Mouse (Mus musculus) urinary bladder, adult 2 months (tissue): ENCODE data around the gene B3galt5. TPM values are rescaled to one million over a fixed set of nuclear protein-coding genes. Genes with fewer than 3 reads are reported as not detected.

Experiments
- DNase-seq: peaks from one replicate; pipeline ENCODE4 v3.0.0; 2022; ENCODE audit warnings: low spot score
- polyA plus RNA-seq: library from polyadenylated mRNA; depleted of rRNA; stranded (reverse); fragments of >200 nt; gene quantifications from 2 replicates; pipeline ENCODE4 v1.2.3, GENCODE M21; 2012; rRNA removed

Gene B3galt5
- polyA plus RNA-seq, result 0.17 and 0.21 TPM in 2 replicates

DNA sequence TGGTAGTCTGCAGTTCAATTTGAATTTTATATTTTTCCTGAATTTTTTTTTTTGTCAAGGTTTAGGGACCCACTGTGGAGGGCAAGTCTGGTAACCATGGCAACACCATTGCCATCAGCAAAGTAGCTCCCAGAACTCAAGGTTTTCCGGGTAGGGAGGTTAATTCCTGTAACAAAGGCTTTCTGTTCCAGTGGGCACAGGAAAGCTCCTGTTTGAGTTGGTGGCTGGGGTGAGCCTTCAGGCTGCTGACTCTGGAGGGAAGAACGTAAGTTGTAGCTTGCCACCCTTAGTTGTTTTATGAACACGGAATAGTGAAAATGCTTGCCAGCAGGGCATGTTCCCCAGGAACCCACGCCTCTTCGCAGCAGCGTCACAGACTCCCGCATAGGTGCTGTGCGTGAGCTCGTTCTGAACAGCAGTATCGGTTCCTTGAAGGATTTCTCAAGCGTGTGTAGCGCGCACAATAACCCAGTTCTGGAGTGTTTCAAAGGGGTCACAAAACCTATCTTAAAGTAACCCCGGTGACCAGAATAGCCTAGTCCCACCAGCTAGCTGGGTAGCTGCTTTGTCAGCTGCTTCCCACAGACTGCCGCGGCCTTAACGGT lies at the start of gene B3galt5:
B3galt5 (plus strand) TSS at position 436 of the 605 bp plus-strand sequence.
- DNase-seq, result no peak

DNA sequence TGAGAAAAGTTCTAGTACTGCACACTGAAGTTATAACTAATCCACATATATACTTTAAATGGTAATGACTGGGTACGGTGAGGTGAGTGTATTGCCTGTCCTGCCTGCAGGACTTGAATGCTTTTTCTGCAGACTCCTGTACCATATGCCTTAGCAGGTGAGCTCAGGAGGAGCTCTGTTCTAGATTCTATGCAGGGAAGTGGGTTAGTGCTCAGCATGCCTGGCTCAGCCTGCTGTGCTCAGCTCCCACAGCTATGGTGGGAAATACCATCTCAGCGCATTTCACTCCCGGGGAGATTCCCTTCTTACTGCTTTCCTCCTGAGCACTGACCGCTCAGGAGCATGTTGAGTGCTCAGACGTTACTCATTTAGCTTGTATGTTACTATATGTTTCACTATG lies 48.0 kb upstream of the B3galt5 start:
- DNase-seq, result no peak

DNA sequence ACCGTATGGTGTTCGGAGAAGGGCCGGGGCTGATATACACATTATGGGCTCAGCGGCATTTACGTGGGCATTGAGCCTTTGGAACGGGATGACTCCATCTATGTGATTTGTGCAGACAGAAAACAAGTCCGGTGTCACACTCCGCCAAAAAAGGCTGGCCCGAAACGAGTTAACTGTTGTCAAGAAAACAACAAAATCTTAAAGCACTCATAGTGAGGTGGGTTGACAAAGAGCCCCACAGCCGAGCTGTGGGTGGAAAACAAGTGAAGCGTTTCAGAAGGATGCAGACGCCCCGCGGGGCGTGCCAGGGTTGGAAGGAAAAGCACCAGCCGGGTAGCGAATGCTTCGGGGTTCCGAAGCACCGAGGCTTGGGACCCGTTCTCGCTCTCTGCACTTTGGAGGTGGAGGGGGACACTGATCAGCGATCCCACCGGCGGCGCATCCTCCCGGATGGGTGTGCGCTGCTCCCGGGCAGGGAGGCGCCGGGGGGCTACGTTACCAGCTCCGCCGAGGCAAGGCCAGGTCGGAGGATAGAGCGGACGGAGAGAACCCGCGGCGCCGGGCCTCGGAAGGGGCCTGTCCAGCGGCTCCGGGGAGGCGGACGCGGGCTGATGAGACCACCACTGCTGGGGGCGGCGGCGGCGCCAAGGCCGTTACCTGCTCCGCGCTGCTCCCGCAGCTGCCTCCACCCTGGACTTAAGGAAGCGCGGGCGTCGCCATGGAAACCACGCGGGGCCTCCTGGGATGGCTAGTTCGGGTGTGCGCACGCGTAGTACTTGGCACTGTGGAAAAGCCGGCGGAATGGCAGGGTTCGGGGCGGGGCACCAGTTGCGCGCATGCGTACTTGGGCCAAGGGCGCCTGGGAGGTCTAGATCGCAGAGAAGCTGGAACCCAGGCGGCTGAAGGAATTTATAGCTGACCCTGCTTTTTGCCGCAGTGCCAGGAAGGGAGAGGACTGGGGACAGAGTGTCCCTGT lies 43.8 kb upstream of the B3galt5 start, which contains the start of gene Lca5l:
Lca5l (minus strand) TSS at position 741 of the 976 bp plus-strand sequence.
- peak; percentile 99 for DNase-seq

DNA sequence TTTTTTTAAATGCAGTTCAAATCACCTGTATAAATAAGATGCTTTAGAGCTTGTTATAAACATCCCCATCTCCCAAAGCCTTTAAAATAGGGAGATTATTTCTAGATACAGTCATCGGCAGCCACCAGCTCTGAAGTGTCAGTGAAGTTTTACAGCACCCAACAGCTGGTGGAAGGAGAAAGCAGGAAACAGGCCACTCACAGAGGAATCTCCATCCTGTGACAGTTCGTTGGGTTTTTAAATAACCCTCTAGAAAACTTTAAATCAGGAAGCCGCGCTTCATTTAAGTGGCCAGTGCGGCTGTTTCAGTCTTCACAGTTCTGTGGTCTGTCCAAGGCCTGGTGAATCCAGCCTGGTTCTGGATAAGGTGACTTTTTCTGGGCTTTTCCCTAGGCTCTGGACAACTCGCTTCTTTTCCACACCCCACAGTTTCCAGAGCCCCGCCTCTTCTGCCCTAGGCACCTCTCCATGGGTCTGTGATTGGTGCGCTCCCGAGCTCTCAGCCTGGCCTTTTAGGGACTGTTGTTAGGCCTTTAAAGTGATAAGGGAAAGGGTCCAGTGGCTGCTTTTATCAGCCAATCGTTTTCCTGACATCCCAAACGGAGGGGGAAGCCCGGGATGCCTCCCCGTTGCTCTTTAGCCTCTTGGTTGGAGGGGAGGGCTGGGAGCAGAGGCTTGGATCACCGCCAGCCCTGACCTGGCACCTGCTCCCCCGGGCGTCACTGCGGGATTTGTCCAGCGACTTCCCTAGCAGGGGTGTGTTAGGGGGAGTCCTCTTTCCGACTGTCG lies 35.5 kb upstream of the B3galt5 start, which contains the start of gene Sh3bgr:
Sh3bgr (plus strand) TSS at position 538 of the 789 bp plus-strand sequence.
- peak; percentile 48 for DNase-seq

DNA sequence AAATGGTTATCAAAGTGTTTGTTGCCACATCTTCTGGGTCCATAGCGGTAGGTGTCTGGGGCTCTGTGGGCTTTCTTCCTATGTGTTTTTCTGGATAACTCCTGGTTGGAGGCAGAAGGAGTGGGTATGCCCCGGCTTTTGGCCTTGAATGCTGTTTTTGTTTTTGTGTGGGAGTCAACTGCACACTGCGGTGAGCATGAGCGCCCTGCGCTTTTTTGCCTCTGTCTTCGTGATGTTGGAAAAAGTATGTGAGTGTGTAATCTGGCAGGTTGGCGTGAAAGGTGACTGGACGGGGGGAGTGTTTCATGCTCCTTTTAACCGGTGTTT lies 34.9 kb upstream of the B3galt5 start:
- no peak for DNase-seq

DNA sequence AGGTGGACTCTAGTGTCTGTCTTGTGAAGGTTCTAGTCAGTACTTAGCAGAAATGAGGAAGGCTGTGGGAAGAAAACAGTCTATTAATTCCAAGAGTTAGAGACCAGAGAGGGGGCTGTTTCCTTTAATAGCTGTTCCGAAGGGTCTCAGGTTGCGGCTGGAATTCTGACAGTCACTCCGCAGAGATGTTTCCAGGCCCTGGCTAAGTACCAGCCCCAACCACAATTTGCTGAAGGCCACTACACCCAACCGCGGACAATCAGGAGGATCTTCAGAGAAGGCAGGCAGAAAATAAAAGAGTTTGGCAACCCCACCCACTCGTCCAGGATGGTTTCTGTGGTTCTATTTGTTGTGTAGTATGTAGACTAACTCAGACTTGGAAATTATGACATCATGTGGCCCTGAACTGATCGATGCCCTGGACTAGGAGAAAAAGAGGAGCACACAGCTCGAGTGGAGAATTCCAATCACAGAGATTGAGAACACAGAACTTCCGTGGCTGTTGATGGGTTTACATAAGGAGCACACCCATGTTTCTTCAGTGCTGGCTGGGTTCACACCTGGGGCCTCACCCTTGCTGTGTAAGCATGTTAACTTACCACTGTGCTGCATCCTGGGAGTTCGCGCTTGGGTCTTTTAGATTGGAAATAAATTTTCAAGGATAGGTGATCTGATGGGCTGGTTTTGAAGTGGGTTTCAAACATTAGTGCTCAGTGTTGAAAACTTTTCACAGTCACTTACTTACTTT lies 33.9 kb upstream of the B3galt5 start:
- no peak for DNase-seq

DNA sequence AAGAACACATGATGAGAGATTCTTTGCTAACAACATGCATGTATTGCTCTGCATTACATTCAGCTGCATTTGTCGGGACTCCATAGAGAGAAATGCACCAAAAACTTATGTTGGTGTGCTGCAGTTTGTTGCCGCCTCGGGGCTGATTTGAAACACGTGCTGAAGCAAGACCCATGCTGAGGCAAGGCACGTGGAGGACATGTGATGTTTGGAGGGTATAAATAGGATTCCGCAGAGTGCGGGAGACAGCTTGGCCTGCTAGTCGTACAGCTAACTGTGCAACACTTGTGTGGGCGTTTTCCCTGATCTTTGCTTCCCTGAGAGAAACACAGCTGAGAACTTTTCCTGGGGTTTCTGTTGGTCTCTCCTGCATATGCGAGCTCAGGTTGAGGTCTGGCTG lies 25.8 kb upstream of the B3galt5 start:
- no peak for DNase-seq

DNA sequence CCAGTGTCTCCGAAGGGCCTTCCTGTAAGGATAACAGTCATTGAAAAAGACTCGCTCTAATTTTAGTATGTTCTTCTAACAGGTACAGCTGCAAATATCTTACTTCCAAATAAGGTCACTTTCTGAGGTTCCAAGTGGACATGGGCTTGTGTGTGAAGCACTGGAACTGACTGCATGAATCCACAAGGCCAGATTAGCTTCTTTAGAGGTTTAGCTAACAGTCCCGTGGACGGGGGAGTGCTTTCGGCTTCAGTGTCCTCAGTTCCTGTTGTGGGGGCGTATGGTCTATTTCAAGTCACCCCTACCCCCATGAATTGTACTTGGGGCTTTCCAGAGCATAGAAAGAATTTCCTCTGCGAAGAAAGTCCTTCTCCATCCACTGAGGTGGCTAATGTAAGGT lies 24.7 kb upstream of the B3galt5 start:
- no peak for DNase-seq

DNA sequence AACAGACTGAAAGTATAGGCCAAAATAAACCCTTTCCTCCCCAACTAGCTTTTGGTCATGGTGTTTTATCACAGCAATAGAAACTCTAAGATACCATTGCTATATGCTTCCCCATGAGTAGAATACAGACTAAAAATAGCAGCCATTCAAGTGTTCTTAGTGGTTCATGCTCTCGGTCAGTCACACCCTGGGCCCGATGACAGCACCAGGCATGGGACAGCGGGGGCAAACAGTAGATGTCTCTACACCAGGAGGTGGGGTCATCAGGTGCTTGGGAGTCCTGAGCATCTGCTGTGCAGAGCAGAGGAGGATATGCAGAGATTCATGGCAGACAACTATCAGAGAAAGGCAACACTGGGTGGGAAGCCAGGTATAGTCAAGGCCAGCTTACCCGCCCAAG lies 22.6 kb upstream of the B3galt5 start:
- no peak for DNase-seq

DNA sequence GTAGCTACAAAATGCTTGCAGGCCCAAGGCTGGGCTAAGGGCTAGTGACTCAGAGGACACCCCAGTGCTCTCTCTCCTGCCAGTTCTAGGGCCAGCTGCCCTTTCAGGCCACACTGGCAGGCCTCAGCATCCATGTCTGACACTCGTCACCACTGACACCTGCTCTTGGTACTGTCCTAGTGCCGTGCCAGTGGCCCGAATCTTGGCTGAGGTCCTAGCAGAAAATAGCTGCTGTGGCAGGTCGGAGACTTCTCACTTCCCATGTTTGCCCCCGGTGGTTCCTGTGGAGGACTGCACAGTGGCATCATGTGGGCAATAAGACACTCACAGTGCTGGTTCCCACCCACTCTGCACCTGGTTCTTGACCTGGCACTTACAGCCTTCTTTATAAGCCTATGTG lies 14.1 kb upstream of the B3galt5 start:
- DNase-seq, result no peak

DNA sequence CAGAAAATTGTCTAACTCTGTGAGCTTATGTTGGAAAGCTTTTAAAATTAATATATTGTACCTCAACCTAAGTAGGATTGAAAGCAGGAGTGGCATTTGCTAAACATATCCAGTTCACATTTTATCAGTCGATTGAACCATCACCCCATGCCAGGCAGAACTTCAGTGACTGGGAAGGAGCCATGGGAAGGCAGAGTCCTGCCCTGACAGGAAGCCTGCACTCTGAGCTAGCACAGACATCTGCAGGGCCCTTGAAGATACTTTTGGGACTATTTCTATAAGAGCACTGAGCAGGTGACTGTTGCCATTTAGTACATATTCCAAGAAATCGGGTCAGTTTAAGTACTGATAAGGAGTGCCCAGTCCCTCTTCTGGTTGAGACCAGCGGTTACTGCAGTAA lies 13.6 kb upstream of the B3galt5 start:
- no peak for DNase-seq

DNA sequence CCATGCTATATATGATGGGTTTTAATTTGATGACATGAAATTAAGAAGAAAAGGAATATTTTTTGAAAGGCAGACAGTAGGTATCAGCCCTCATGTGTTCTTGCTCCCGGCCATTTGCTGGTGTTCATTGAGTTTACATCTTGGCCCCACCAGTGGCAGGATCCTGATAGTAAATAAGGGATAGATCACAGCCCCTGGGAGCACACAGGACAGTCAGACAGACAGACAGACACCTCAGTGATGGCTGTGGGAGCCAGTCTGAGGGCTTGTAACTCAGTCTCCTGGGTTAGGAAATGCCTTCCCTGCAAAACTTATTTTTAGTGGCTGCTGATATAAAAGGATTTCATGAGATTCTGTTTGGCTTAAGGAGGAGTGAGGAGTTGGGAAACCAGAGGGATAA lies 13.1 kb upstream of the B3galt5 start:
- no peak for DNase-seq

DNA sequence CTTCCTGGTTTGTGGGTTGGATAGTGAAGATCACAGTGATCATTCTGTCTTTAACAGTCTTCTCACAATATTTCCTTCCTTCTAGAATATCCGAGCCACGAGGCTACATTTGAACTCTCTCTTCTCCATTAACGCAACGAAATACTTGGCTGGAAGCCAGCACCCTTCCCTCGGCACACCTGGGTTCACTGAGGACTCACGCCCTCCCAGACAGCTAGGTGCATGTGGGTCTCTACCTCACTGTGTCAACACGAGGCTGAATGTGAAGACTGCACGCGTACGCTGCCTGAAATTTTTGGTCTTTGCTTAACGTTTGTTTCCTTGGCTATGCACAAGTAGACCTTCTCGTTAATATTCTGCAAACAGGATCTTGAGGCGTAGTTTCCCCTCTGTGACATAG lies 7.2 kb upstream of the B3galt5 start:
- no peak for DNase-seq

DNA sequence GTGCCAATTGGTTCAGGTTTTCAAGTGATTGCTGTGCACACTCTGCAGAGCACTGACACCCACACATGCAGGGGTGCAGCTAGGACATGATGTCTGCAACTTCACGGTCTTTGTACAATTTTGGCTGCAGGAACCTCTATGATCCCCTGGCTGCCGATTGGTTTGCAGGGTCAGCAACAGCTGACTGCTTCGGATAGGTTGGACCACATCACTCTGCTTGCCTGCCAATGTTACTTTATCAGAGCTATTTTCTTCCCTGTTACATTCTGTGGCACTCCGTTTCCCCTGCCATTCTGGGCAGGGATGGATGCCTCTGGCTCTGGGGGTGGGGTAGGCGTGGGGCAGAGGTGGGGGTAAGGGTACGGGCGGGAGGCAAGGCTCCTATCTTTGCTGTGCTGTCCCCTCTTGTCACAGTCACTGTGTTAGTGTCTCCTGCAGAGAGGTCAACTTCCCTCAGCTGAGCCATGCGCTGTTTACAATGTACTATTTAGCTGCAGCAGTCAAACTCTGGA lies 6.5 kb upstream of the B3galt5 start:
- no peak for DNase-seq

DNA sequence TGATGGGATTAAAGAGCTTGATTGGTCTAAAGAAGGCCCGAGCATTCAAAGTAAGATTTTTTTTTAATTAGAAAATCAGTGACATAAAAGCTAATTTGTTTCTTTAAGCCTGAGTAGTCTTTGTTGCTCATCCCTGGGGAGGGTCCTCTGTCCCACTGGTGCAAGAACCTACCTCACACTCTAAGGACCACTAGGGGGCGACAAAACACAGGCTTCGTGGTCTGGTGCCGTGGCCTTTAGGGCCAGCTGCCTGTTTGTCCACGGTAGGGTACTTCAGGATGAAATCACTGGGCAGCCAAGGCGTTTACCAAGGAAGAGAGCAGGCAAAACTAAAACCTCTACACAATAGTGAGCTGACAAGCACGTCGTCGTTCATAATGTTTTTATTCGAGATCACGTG lies 5.2 kb upstream of the B3galt5 start:
- DNase-seq, result no peak

DNA sequence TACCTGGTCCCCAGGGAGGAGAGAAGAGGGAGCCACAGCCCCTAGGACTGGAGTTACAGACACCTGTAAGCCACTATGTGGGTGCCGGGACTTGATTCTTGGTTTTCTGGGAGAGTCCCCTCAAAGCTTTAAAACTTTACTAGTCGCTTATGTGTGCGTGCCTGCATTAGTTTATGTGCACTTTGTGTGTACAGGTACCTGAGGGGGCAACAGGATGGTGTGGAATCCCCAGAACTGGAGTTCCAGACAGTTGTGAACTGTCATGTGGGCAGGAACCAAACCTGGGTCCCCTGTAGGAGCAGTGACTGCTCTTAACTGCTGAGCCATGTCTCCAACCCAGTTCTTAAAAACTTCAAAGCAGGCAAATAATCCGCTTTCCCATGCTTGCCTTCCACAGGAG lies 4.3 kb upstream of the B3galt5 start:
- no peak for DNase-seq

DNA sequence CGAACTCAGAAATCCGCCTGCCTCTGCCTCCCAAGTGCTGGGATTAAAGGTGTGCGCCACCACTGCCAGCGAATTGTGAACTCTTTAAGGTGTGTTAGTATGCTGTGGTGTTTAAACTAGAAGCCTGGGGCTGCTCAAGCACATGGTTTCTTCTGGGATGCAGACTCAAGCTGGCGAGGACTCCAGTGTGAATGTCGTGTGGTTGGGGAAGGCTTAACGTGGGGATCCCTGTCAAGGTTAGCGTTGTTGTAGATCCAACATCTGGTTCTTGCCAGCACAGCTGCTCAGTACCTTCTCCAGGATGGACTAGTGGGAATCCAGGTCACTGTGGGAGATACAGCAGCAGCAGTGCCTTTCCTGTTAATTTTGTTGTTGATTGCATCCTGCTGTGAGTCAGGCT lies 3.6 kb upstream of the B3galt5 start:
- DNase-seq, result no peak

DNA sequence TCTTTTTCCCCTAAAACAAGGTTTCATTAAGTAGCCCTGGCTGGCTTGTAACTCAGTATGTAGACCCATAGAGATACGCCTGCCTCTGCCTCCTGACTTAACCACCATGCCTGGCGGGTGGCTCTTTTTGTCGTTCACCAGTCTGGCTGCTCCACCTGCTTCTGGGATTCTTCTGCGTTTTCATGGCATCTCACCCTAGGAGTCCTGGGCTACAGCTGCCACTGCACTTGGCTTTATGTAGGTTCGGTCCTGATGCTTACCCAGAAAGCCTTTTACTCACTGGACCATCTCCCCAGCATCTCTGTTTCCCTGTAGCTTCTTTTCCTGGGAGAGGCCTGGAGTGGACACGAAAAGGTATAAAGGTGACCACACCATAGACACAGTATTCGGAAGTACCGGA lies 1.6 kb upstream of the B3galt5 start:
- no peak for DNase-seq

DNA sequence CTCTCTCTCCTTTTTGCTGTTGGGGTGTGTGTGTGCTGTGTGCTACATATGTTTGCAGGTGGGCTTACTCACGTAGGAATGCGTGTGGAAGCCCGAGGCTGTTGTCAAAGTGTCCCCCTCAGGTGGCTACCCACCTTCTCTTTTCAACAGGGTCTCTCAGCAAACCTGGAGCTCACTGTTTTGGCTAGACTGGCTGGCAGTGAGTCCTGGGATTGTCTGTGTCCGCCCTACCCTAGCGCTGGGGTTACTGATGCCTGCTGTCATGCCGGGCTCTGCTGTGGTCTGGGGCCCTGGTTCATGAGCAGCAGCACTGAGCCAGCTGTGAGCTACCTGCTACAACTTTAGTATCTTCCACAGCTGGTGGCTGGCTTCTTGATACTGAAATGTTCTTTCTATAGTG lies 8.9 kb downstream of the B3galt5 start:
- peak; percentile 9 for DNase-seq

DNA sequence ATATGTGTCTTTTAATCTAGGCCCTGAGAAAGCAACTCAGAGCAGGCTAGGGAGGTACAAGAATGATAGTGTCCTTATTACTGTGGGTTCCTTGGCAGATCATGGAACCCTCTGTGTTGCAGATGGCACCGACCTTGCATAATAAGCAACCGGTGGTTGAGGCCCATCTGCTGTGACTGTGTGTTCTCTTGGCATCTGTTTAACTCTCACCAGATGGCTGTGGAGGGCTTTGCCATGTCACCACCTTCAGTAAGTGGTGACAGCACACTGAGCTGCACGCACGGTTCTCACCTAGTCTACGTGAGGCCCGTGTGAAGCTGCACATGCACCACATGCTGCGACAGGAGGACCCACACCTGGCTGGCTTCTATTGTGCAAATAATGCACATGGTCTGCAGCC lies 14.0 kb downstream of the B3galt5 start:
- no peak for DNase-seq

DNA sequence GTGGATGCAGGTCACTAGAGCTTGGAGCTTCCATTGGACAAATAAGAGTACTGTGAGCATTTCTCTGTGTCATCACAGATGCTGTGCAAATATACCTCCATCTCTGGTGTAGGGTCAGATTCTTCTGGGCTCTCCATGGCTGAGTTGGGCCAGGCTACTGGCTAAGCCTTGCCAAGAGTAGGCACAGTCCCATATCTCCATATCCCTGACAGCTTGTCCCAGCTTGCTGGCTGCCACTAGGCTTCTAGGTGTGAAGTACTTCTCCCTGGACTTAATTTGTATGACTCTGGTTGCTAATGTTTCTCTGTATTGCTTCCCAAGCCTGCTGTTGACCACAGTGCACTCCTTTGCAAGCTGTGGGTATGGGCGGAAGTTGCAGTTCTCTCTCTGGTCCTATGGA lies 16.5 kb downstream of the B3galt5 start:
- peak; percentile 7 for DNase-seq
